Mouse (Mus musculus): Measurements from ENCODE around the gene Krt15. TPM values are rescaled to one million over a fixed set of nuclear protein-coding genes. Genes with fewer than 3 reads are reported as not detected.

The Krt15 gene
- polyA plus RNA-seq, 1 experiment, result 0.96 TPM

DNA sequence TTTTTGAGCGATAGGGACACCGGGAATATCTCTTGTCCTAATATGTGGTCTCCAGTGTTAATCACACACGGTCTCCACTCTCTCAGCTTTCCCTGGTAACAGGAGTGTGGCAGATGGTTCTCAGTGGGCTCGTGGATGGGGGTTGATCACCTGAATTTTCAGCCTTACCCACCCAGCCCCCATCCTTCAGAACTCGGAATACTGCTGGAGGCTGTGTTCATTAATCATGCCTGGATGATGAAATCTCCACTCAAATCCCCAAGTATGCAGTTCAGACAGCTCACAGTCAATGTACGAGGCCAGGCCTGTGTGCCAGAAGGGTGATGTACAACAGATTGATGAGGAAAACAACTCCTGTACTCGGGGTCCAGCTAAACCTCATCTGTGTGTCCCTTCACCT, 10.8 kb downstream of the Krt15 start:
- Histone ChIP-seq H3K4me1 (ENCODE audit: control insufficient read depth, insufficient read depth, low read length) (peaks cover 3% of the 10 kb centered on the region; the same call in 1 of the 2 replicates), H3K36me3 (ENCODE audit: control insufficient read depth, insufficient read depth, low read length) (no peaks in the 10 kb centered on the region), H3K27me3 (ENCODE audit: control insufficient read depth, insufficient read depth, low read length) (no peaks in the 10 kb centered on the region), H3K4me3 (ENCODE audit: control insufficient read depth, low read depth, low read length) (no peak overlapping the region), H3K27ac (ENCODE audit: control insufficient read depth, insufficient read depth, low read depth, low read length) (no peak overlapping the region)
- TF ChIP-seq CTCF (IDR thresholded peaks at IDR 0.05; ENCODE audit: control insufficient read depth, insufficient read depth, insufficient replicate concordance, low read depth, low read length), result no peak
- TF ChIP-seq POLR2A (IDR thresholded peaks at IDR 0.05; ENCODE audit: control insufficient read depth, low read depth, low read length), result no peak

- no peaks in the 10 kb centered on the region for H3K27me3 ChIP-seq (ENCODE audit: control insufficient read depth, insufficient read depth, low read length)
- H3K36me3 ChIP-seq (ENCODE audit: control insufficient read depth, insufficient read depth, low read length), result no peaks in the 10 kb centered on the region
- no peak within 1 kb of the TSS for H3K4me3 ChIP-seq (ENCODE audit: control insufficient read depth, low read depth, low read length)
- H3K27ac ChIP-seq (ENCODE audit: control insufficient read depth, insufficient read depth, low read depth, low read length), result no peak within 1 kb of the TSS
- no peak for TF ChIP-seq POLR2A (IDR thresholded peaks at IDR 0.05; ENCODE audit: control insufficient read depth, low read depth, low read length)
- TF ChIP-seq CTCF (IDR thresholded peaks at IDR 0.05; ENCODE audit: control insufficient read depth, insufficient read depth, insufficient replicate concordance, low read depth, low read length), result no peak
- peaks cover 3% of the 10 kb centered on the region; the same call in 1 of the 2 replicates for H3K4me1 ChIP-seq (ENCODE audit: control insufficient read depth, insufficient read depth, low read length)
Observed at GRCm38 (mm10) chr11:100121466-100121865, 14.3 kb downstream of the Krt15 start, which contains the start of gene Krt13. Gene Krt13 (minus strand): TSS chr11:100121566.

GRCm38 (mm10) chr11:100120331-100120730, 15.4 kb downstream of the Krt15 start:
- Histone ChIP-seq H3K4me1 (ENCODE audit: control insufficient read depth, insufficient read depth, low read length) (peaks cover 3% of the 10 kb centered on the region; the same call in 1 of the 2 replicates), H3K27me3 (ENCODE audit: control insufficient read depth, insufficient read depth, low read length) (no peaks in the 10 kb centered on the region), H3K4me3 (ENCODE audit: control insufficient read depth, low read depth, low read length) (no peak overlapping the region), H3K27ac (ENCODE audit: control insufficient read depth, insufficient read depth, low read depth, low read length) (no peak overlapping the region), H3K36me3 (ENCODE audit: control insufficient read depth, insufficient read depth, low read length) (no peaks in the 10 kb centered on the region)
- TF ChIP-seq CTCF (IDR thresholded peaks at IDR 0.05; ENCODE audit: control insufficient read depth, insufficient read depth, insufficient replicate concordance, low read depth, low read length), result no peak
- no peak for TF ChIP-seq POLR2A (IDR thresholded peaks at IDR 0.05; ENCODE audit: control insufficient read depth, low read depth, low read length)

DNA sequence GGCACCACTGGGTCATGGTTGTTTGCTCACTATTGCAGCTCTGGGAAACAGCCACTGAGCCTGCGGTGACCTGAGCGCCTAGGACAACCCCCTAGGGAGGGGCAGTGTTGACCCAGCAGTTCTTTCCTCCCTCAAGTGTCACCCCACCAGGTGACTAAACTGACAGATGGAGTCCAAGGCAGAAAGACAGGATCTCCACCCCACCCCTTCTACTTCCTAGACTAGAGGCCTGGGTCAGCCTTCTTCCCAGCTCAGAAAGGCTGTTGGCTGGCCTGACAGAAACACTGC, 22.0 kb downstream of the Krt15 start:
- Histone ChIP-seq H3K27me3 (ENCODE audit: control insufficient read depth, insufficient read depth, low read length) (no peaks in the 10 kb centered on the region), H3K36me3 (ENCODE audit: control insufficient read depth, insufficient read depth, low read length) (no peaks in the 10 kb centered on the region), H3K27ac (ENCODE audit: control insufficient read depth, insufficient read depth, low read depth, low read length) (no peak overlapping the region), H3K4me1 (ENCODE audit: control insufficient read depth, insufficient read depth, low read length) (no peaks in the 10 kb centered on the region), H3K4me3 (ENCODE audit: control insufficient read depth, low read depth, low read length) (no peak overlapping the region)
- TF ChIP-seq CTCF (IDR thresholded peaks at IDR 0.05; ENCODE audit: control insufficient read depth, insufficient read depth, insufficient replicate concordance, low read depth, low read length), result no peak
- TF ChIP-seq POLR2A (IDR thresholded peaks at IDR 0.05; ENCODE audit: control insufficient read depth, low read depth, low read length), result no peak

DNA sequence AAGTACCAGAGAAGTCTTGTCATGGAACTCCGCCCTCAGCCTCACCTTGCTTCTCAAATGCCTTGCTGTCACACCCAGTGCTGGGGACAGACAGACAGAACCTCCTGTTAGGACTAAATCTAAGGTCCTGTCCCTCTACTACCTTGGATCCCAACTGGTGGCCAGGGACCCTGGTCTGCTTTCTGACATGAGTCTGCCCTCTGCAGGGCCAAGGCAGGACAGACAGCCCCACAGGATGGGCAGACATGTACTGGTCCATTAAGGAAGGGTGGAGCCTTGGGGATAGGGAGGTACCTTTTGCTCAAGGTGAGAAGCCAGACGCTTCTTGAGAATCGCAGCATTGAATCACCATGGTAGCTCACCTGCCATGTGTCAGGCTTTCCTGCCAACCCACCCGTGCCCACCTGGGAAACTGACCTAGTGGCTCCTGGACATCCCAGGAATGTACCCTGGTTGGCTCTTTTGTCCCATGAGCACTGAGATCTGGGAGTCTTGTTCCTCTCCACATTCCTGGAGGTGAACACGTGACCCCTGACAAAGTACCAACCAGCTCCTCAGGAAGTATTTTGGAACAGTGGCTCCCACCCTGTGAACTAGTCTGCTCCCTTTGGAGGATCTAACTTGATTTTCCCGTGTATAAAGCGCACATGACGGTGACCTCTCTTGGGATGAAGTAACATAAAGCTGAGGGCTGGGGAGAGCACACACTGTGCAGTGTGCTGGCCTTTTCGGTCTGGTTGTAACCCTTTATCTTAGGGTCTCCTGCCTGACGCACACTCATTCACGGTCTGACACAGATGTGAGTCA, 22.6 kb downstream of the Krt15 start:
- Histone ChIP-seq H3K4me3 (ENCODE audit: control insufficient read depth, low read depth, low read length) (no peak overlapping the region), H3K27me3 (ENCODE audit: control insufficient read depth, insufficient read depth, low read length) (no peaks in the 10 kb centered on the region), H3K4me1 (ENCODE audit: control insufficient read depth, insufficient read depth, low read length) (no peaks in the 10 kb centered on the region), H3K36me3 (ENCODE audit: control insufficient read depth, insufficient read depth, low read length) (no peaks in the 10 kb centered on the region), H3K27ac (ENCODE audit: control insufficient read depth, insufficient read depth, low read depth, low read length) (no peak overlapping the region)
- TF ChIP-seq POLR2A (IDR thresholded peaks at IDR 0.05; ENCODE audit: control insufficient read depth, low read depth, low read length) (no peak), CTCF (IDR thresholded peaks at IDR 0.05; ENCODE audit: control insufficient read depth, insufficient read depth, insufficient replicate concordance, low read depth, low read length) (no peak)

- no peak within 1 kb of the TSS for H3K4me3 ChIP-seq (ENCODE audit: control insufficient read depth, low read depth, low read length)
- TF ChIP-seq CTCF (IDR thresholded peaks at IDR 0.05; ENCODE audit: control insufficient read depth, insufficient read depth, insufficient replicate concordance, low read depth, low read length), result no peak
- TF ChIP-seq POLR2A (IDR thresholded peaks at IDR 0.05; ENCODE audit: control insufficient read depth, low read depth, low read length), result no peak
- H3K4me1 ChIP-seq (ENCODE audit: control insufficient read depth, insufficient read depth, low read length), result no peaks in the 10 kb centered on the region
- H3K27ac ChIP-seq (ENCODE audit: control insufficient read depth, insufficient read depth, low read depth, low read length), result no peak within 1 kb of the TSS
- H3K36me3 ChIP-seq (ENCODE audit: control insufficient read depth, insufficient read depth, low read length), result no peaks in the 10 kb centered on the region
- H3K27me3 ChIP-seq (ENCODE audit: control insufficient read depth, insufficient read depth, low read length), result no peaks in the 10 kb centered on the region
Observed at GRCm38 (mm10) chr11:100105576-100106122, 30.1 kb downstream of the Krt15 start, which contains the start of gene Krt36. Gene Krt36 (minus strand): TSS chr11:100105626.

DNA sequence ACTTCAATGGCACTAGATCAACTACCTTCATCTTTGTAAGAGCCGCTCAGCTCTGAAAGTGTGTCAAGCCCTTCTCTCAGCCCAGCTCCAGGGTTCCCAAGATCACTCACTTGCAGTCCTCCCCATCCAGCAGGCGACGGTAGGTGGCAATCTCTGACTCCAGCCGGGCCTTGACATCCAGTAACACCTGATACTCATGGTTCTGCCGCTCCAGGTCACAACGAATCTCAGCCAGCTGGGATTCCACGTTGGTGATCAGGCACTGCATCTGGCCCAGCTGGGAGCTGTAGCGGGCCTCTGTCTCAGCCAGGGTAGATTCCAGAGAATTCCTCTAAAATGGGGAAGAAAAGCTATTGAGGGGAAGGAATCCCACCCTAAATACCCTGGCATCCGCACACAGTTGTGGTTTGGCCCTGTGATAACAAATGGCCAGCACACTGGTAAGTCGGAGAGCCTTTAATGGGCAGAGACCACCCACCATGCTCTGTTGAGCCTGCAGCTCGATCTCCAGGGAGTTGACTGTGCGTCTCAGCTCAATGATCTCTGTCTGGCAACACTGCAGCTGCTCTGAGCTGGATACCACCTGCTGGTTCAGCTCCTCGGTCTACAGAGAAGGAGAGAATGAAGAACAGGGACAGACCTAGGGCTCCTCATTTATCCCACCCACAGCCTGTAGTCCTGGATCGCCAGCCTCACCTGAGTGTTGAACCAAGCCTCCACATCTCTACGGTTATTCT, 32.9 kb downstream of the Krt15 start:
- no peaks in the 10 kb centered on the region for H3K36me3 ChIP-seq (ENCODE audit: control insufficient read depth, insufficient read depth, low read length)
- H3K4me3 ChIP-seq (ENCODE audit: control insufficient read depth, low read depth, low read length), result no peak overlapping the region
- no peak for TF ChIP-seq POLR2A (IDR thresholded peaks at IDR 0.05; ENCODE audit: control insufficient read depth, low read depth, low read length)
- no peak for TF ChIP-seq CTCF (IDR thresholded peaks at IDR 0.05; ENCODE audit: control insufficient read depth, insufficient read depth, insufficient replicate concordance, low read depth, low read length)
- H3K27me3 ChIP-seq (ENCODE audit: control insufficient read depth, insufficient read depth, low read length), result no peaks in the 10 kb centered on the region
- H3K4me1 ChIP-seq (ENCODE audit: control insufficient read depth, insufficient read depth, low read length), result no peaks in the 10 kb centered on the region
- H3K27ac ChIP-seq (ENCODE audit: control insufficient read depth, insufficient read depth, low read depth, low read length), result no peak overlapping the region

Data from testis, adult 2 months (tissue).